Mouse (Mus musculus) stomach, embryonic 14.5 days (tissue): Measurements from ENCODE around the gene Mbtps2. TPM values are rescaled to one million over a fixed set of nuclear protein-coding genes. Genes with fewer than 3 reads are reported as not detected.

Source experiments
- ATAC-seq: fragments of 200-750 bp; cut with Nextera tagmentation; 2 replicates; pipeline ENCODE4 v1.8.0; 2017; ENCODE audit warnings: low read depth, moderate TSS enrichment; ENCODE audit not compliant: insufficient number of reproducible peaks, insufficient read depth, low FRiP score
- H3K27ac ChIP-seq: fragments of 300-500 bp; sonication (generic); 2 replicates; pipeline ENCODE4 v1.5.1; 2014; ENCODE audit warnings: mild to moderate bottlenecking, low read length, moderate library complexity, mixed read lengths
- H3K27me3 ChIP-seq: fragments of 300-500 bp; sonication (generic); 2 replicates; pipeline ENCODE4 v1.6.1; 2014; ENCODE audit warnings: low read length, control low read depth, mixed read lengths; ENCODE audit not compliant: control insufficient read depth, insufficient read depth
- H3K36me3 ChIP-seq: fragments of 300-500 bp; sonication (generic); 2 replicates; pipeline ENCODE4 v1.6.1; 2014; ENCODE audit warnings: mild to moderate bottlenecking, control low read depth, low read length, moderate library complexity, mixed read lengths; ENCODE audit not compliant: control insufficient read depth, insufficient read depth
- H3K4me1 ChIP-seq: fragments of 300-500 bp; sonication (generic); 2 replicates; pipeline ENCODE4 v1.6.1; 2014; ENCODE audit warnings: low read length, control low read depth, mixed read lengths; ENCODE audit not compliant: control insufficient read depth, insufficient read depth
- H3K4me2 ChIP-seq: fragments of 300-500 bp; sonication (generic); replicated peaks from 2 replicates; pipeline ENCODE4 v1.6.1; 2014; ENCODE audit warnings: low read depth, low read length, control low read depth
- H3K4me3 ChIP-seq: fragments of 300-500 bp; sonication (generic); 2 replicates; pipeline ENCODE4 v1.5.1; 2014; ENCODE audit warnings: low read depth, low read length, control low read depth
- H3K9ac ChIP-seq: fragments of 300-500 bp; sonication (generic); replicated peaks from 2 replicates; pipeline ENCODE4 v1.6.1; 2014; ENCODE audit warnings: low read depth, mild to moderate bottlenecking, control low read depth, low read length, moderate library complexity, mixed read lengths
- H3K9me3 ChIP-seq: fragments of 300-500 bp; sonication (generic); 2 replicates; pipeline ENCODE4 v1.6.1; 2016; ENCODE audit warnings: low read depth, low read length, control low read depth; ENCODE audit not compliant: control insufficient read depth
- WGBS: fragments of 180-500 bp; shearing (Covaris S2); extraction: QIAGEN DNeasy Blood & Tissue Kit; methylation state at CpG from one replicate; pipeline ENCODE4 v1.1.7; 2014; 5-methylcytosine and 5-hydroxymethylcytosine counted together
- polyA plus RNA-seq: library from polyadenylated mRNA; unstranded; fragments of >200 nt; fragmentation: Nextera tagmentation; extraction: Ambion mirVana; gene quantifications from 2 replicates; pipeline ENCODE4 v1.2.1, GENCODE M21; 2014

Mbtps2 gene
- polyA plus RNA-seq, result 23.5 and 24.3 TPM in 2 replicates

DNA sequence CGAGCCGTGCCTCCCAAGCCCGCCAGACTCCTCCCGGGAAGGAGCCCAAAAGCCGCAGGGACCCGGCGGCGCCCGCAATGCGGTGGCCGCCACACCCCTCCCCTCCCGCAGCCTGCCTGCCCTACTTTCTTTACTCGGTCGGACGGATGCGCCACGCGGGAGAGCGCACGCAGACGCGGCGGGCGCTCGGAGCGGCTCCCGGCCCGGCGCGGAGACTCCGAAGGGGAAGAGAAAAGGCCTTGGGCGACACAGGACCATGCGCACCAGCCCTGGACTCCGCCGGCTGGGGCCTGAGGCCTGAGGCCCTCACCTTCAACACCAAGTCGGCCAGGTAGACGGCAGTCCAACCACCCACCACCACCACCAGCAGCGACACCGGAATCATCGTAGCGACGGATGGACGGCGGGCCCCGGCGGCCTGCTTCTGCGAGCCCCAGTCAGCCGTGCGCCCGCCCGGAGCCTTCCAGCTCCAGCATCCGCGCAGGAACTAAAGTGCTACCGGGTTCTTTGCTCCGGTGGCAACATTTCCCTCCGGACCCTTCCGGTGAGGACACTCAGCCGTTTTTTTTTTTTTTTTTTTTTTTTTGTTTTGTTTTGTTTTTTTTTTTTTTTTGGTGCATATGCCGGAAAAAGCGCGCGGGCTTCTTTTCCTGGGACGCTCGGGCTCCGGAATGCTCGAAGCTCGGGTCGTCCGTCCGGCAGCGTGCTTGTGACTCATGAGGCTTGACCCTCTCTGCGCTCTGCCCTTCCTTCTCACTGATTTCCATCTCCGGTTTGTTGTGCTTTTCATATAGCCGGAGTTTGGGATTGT is at the start of gene Mbtps2:
Gene Mbtps2, minus strand, starts transcription at position 530 of the 811 bp plus-strand sequence.
- peak; percentile 83 for ATAC-seq
- peak within 1 kb of the TSS; percentile 41 for H3K4me2 ChIP-seq
- H3K36me3 ChIP-seq, result no peaks in the 10 kb centered on the region
- H3K9ac ChIP-seq, result peak within 1 kb of the TSS; percentile 43
- no peaks in the 10 kb centered on the region for H3K9me3 ChIP-seq
- 20% methylated on average over 69 of the region's 74 CpGs for whole genome bisulfite sequencing
- H3K27me3 ChIP-seq, result no peaks in the 10 kb centered on the region
- H3K4me1 ChIP-seq, result no peaks in the 10 kb centered on the region
- peak within 1 kb of the TSS; percentile 69 for H3K27ac ChIP-seq
- H3K4me3 ChIP-seq, result peak within 1 kb of the TSS; percentile 54

- no peak overlapping the region for H3K4me2 ChIP-seq
- no peak overlapping the region for H3K27ac ChIP-seq
- ATAC-seq, result no peak; the same call in 1 of the 2 replicates
- no peaks in the 10 kb centered on the region for H3K27me3 ChIP-seq
- no peaks in the 10 kb centered on the region for H3K4me1 ChIP-seq
- no peak overlapping the region for H3K9ac ChIP-seq
- WGBS, result 53% methylated on average over 1 of the region's 1 CpGs
- H3K36me3 ChIP-seq, result no peaks in the 10 kb centered on the region
- H3K4me3 ChIP-seq, result no peak overlapping the region
- H3K9me3 ChIP-seq, result no peaks in the 10 kb centered on the region
Observed at GRCm38 (mm10) chrX:157646399-157646798, 47.9 kb upstream of the Mbtps2 start.

- no peaks in the 10 kb centered on the region for H3K36me3 ChIP-seq
- H3K9ac ChIP-seq, result no peak overlapping the region
- 75% methylated on average over 4 of the region's 4 CpGs for WGBS
- no peak for ATAC-seq
- H3K4me2 ChIP-seq, result no peak overlapping the region
- no peak overlapping the region for H3K4me3 ChIP-seq
- H3K9me3 ChIP-seq, result no peaks in the 10 kb centered on the region
- H3K27me3 ChIP-seq, result no peaks in the 10 kb centered on the region
- no peaks in the 10 kb centered on the region for H3K4me1 ChIP-seq
- H3K27ac ChIP-seq, result no peak overlapping the region
Observed at GRCm38 (mm10) chrX:157644700-157645099, 46.2 kb upstream of the Mbtps2 start.

DNA sequence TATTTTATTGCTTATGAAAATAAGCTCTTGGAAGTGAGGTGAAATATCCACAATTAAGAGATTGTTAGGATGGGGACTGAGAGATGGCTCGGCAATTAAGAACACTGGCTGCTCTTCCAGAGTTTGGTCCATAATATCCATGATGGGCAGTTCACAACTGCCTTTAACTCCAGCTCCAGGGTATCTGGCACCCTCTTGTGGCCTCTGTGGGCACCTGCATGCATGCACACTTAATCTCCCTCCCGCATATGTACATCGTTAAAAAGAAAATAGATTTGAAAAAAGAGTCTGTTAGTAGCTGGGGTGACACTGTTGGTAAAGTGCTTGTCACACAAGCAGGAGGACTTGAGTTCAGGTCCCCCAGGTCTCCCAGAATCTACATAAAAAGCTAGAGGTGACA is 45.8 kb upstream of the Mbtps2 start:
- Histone ChIP-seq H3K27ac (no peak overlapping the region), H3K4me3 (no peak overlapping the region), H3K9me3 (no peaks in the 10 kb centered on the region), H3K4me2 (no peak overlapping the region), H3K9ac (no peak overlapping the region), H3K27me3 (no peaks in the 10 kb centered on the region), H3K4me1 (no peaks in the 10 kb centered on the region), H3K36me3 (no peaks in the 10 kb centered on the region)
- ATAC-seq, result no peak
- WGBS, result 21% methylated on average over 3 of the region's 3 CpGs

GRCm38 (mm10) chrX:157642856-157643255 is 44.3 kb upstream of the Mbtps2 start:
- H3K36me3 ChIP-seq, result no peaks in the 10 kb centered on the region
- H3K27me3 ChIP-seq, result no peaks in the 10 kb centered on the region
- H3K4me3 ChIP-seq, result no peak overlapping the region
- no peak overlapping the region for H3K9ac ChIP-seq
- H3K27ac ChIP-seq, result no peak overlapping the region
- ATAC-seq, result no peak
- H3K9me3 ChIP-seq, result no peaks in the 10 kb centered on the region
- no peaks in the 10 kb centered on the region for H3K4me1 ChIP-seq
- no peak overlapping the region for H3K4me2 ChIP-seq
- 83% methylated on average over 5 of the region's 5 CpGs for WGBS

DNA sequence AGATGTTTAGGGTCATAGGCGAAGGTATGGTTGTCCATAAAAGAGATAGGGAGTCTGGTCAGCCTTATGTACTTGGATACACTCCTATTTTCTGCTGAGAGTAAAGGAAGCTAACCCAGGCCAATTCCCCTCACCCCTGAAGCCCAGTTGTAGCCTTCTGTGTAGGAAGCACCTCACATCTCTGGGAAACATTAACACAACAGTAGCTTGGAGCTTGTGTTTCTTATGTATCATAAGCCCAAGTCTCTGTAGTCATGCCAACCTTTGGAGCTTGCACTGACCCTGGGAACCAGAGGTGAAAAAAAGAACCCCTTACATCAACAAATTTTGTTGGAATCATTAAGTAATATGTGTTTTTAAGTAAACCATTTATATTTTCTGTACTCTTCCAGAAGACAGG is 38.7 kb upstream of the Mbtps2 start:
- 65% methylated on average over 1 of the region's 1 CpGs for WGBS
- Histone ChIP-seq H3K27ac (no peak overlapping the region), H3K36me3 (no peaks in the 10 kb centered on the region), H3K9ac (no peak overlapping the region), H3K4me2 (no peak overlapping the region), H3K4me3 (no peak overlapping the region), H3K27me3 (no peaks in the 10 kb centered on the region), H3K4me1 (no peaks in the 10 kb centered on the region), H3K9me3 (no peaks in the 10 kb centered on the region)
- ATAC-seq, result no peak

DNA sequence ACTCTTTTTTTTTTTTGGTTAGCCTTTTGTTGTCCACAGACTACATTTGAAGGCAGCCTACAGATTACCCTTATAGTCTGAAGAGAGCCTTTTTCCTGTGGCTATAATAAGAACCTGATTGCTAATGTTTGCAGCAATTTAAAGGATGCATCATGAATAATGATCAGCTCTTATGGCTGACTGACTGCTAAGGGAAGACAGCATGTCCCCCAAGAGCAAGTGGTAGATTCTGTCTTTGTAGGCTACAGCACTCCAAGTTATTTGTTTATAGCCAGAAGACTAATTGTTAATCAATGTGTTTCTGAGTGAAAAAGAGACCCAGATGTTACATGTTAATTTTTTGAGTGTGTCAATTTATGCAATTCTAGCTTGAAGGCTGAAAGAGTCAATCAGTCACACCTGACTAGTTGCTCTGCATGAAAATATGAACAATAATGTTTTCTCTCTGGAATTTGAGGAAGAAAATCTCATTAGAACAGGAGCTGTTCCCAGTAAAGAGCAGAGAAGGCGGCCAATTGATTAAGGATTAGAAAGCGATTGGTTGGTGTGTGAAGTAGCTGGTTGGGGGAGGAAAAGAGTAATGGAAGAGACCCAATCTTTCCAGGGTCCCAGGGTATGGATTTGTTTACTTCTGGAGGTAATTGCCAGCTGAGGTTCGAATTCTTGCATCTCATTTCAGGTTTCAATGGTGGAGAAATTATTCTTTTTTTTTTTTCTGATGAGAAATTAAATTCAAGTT is 35.3 kb upstream of the Mbtps2 start:
- no peaks in the 10 kb centered on the region for H3K4me1 ChIP-seq
- no peak overlapping the region for H3K4me2 ChIP-seq
- ATAC-seq, result no peak
- H3K27me3 ChIP-seq, result no peaks in the 10 kb centered on the region
- no peak overlapping the region for H3K9ac ChIP-seq
- 60% methylated on average over 3 of the region's 3 CpGs for WGBS
- no peaks in the 10 kb centered on the region for H3K36me3 ChIP-seq
- H3K27ac ChIP-seq, result no peak overlapping the region
- H3K9me3 ChIP-seq, result no peaks in the 10 kb centered on the region
- H3K4me3 ChIP-seq, result no peak overlapping the region

DNA sequence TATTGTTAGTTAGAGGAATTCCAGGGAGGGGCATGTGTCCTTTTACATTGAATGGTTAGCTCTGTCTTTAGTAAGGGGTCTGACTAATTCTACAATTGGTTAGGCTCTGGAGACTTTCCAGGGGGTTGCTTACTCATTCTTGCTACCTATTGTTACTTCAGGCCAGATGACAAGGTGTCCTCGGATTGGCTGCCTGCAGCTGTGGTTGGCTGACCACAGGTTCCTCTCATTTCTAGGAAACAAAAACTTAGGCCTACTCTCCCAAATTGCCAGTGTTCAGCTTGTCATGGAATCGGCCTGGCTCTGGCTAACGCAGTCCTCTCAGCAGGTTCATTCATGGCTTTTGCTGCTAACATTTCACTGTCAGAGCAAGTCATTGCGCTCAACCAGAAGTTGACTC is 31.8 kb upstream of the Mbtps2 start:
- Histone ChIP-seq H3K9ac (no peak overlapping the region), H3K9me3 (no peaks in the 10 kb centered on the region), H3K27ac (no peak overlapping the region), H3K27me3 (no peaks in the 10 kb centered on the region), H3K4me2 (no peak overlapping the region), H3K4me1 (no peaks in the 10 kb centered on the region), H3K36me3 (no peaks in the 10 kb centered on the region), H3K4me3 (no peak overlapping the region)
- 82% methylated on average over 4 of the region's 4 CpGs for WGBS
- ATAC-seq, result no peak
